Mouse (Mus musculus): Measurements from ENCODE around the gene Mtx2. TPM values are rescaled to one million over a fixed set of nuclear protein-coding genes. Genes with fewer than 3 reads are reported as not detected.
A peak's percentile ranks its signal among the peaks of the same experiment; 100 is the strongest.

Mtx2 gene
- polyA plus RNA-seq, 1 experiment from 2014 or later: 92.5 TPM

GRCm38 (mm10) chr2:74874043-74874442 lies 48.4 kb downstream of the Mtx2 start:
- Histone ChIP-seq H3K4me2 (no peak overlapping the region), H3K9me3 (no peaks in the 10 kb centered on the region), H3K36me3 (no peaks in the 10 kb centered on the region; the same call in 1 of the 2 replicates), H3K9ac (no peak overlapping the region), H3K4me3 (replicated peaks) (no peak overlapping the region), H3K27ac (no peak overlapping the region), H3K27me3 (replicated peaks) (no peaks in the 10 kb centered on the region), H3K4me1 (no peaks in the 10 kb centered on the region)
- 86% methylated on average over 9 of the region's 9 CpGs for WGBS
- no peak for ATAC-seq (ENCODE audit: insufficient read depth, low FRiP score, low read depth)

- no peak for ATAC-seq (ENCODE audit: insufficient read depth, low FRiP score, low read depth)
- no peak overlapping the region for H3K4me2 ChIP-seq
- H3K9ac ChIP-seq: no peak overlapping the region
- WGBS: 87% methylated on average over 9 of the region's 9 CpGs
- no peaks in the 10 kb centered on the region for H3K9me3 ChIP-seq
- H3K27me3 ChIP-seq (replicated peaks): no peaks in the 10 kb centered on the region
- no peak overlapping the region for H3K4me3 ChIP-seq (replicated peaks)
- no peaks in the 10 kb centered on the region for H3K4me1 ChIP-seq
- no peak overlapping the region for H3K27ac ChIP-seq
- no peaks in the 10 kb centered on the region for H3K36me3 ChIP-seq
Observed at GRCm38 (mm10) chr2:74884357-74884756, 58.8 kb downstream of the Mtx2 start.

GRCm38 (mm10) chr2:74891868-74892267 lies 66.3 kb downstream of the Mtx2 start:
- H3K27me3 ChIP-seq (replicated peaks): no peaks in the 10 kb centered on the region
- H3K9ac ChIP-seq: no peak overlapping the region
- no peak overlapping the region for H3K27ac ChIP-seq
- no peaks in the 10 kb centered on the region for H3K36me3 ChIP-seq
- no peaks in the 10 kb centered on the region for H3K4me1 ChIP-seq
- H3K4me2 ChIP-seq: no peak overlapping the region
- ATAC-seq (ENCODE audit: insufficient read depth, low FRiP score, low read depth): no peak
- H3K4me3 ChIP-seq (replicated peaks): no peak overlapping the region
- 75% methylated on average over 5 of the region's 5 CpGs for WGBS
- no peaks in the 10 kb centered on the region for H3K9me3 ChIP-seq

- Histone ChIP-seq H3K9ac (no peak overlapping the region), H3K27ac (no peak overlapping the region), H3K4me3 (replicated peaks) (no peak overlapping the region), H3K36me3 (no peaks in the 10 kb centered on the region), H3K4me1 (no peaks in the 10 kb centered on the region), H3K9me3 (no peaks in the 10 kb centered on the region), H3K4me2 (no peak overlapping the region), H3K27me3 (replicated peaks) (no peaks in the 10 kb centered on the region)
- ATAC-seq (ENCODE audit: insufficient read depth, low FRiP score, low read depth): no peak
- 88% methylated on average over 7 of the region's 7 CpGs for WGBS
Observed at GRCm38 (mm10) chr2:74892881-74893615, 67.4 kb downstream of the Mtx2 start.

- no peaks in the 10 kb centered on the region for H3K9me3 ChIP-seq
- 47% methylated on average over 2 of the region's 2 CpGs for WGBS
- H3K4me2 ChIP-seq: no peak overlapping the region
- no peak overlapping the region for H3K27ac ChIP-seq
- no peak overlapping the region for H3K4me3 ChIP-seq (replicated peaks)
- no peaks in the 10 kb centered on the region for H3K27me3 ChIP-seq (replicated peaks)
- H3K36me3 ChIP-seq: no peaks in the 10 kb centered on the region
- H3K9ac ChIP-seq: no peak overlapping the region
- no peaks in the 10 kb centered on the region for H3K4me1 ChIP-seq
- no peak for ATAC-seq (ENCODE audit: insufficient read depth, low FRiP score, low read depth)
Observed at GRCm38 (mm10) chr2:74894061-74894460, 68.5 kb downstream of the Mtx2 start.

GRCm38 (mm10) chr2:74899973-74900372 lies 74.4 kb downstream of the Mtx2 start:
- WGBS: 28% methylated on average over 5 of the region's 5 CpGs
- Histone ChIP-seq H3K4me1 (peaks cover 5% of the 10 kb centered on the region; the same call in 1 of the 2 replicates), H3K4me2 (no peak overlapping the region), H3K27ac (0 out of 2 replicates have a peak overlapping the region, but pooled peaks have one; percentile 26), H3K27me3 (replicated peaks) (0 out of 2 replicates have a peak, but pooled peaks cover 3% of the 10 kb centered on the region), H3K9me3 (no peaks in the 10 kb centered on the region), H3K4me3 (replicated peaks) (no peak overlapping the region), H3K36me3 (no peaks in the 10 kb centered on the region), H3K9ac (no peak overlapping the region)
- peak; percentile 22; the same call in 1 of the 2 replicates for ATAC-seq (ENCODE audit: insufficient read depth, low FRiP score, low read depth)

GRCm38 (mm10) chr2:74901764-74902295 lies 76.2 kb downstream of the Mtx2 start:
- Histone ChIP-seq H3K36me3 (no peaks in the 10 kb centered on the region), H3K27me3 (replicated peaks) (0 out of 2 replicates have a peak, but pooled peaks cover 3% of the 10 kb centered on the region), H3K9ac (no peak overlapping the region), H3K4me1 (peaks cover 5% of the 10 kb centered on the region; the same call in 1 of the 2 replicates), H3K27ac (no peak overlapping the region), H3K9me3 (no peaks in the 10 kb centered on the region), H3K4me2 (no peak overlapping the region), H3K4me3 (replicated peaks) (no peak overlapping the region)
- 36% methylated on average over 3 of the region's 3 CpGs for WGBS
- no peak for ATAC-seq (ENCODE audit: insufficient read depth, low FRiP score, low read depth)

GRCm38 (mm10) chr2:74907368-74908291 lies 82.0 kb downstream of the Mtx2 start:
- no peaks in the 10 kb centered on the region for H3K9me3 ChIP-seq
- no peak for ATAC-seq (ENCODE audit: insufficient read depth, low FRiP score, low read depth)
- 58% methylated on average over 19 of the region's 19 CpGs for WGBS
- peak overlapping the region; percentile 23; the same call in 1 of the 2 replicates for H3K4me2 ChIP-seq
- H3K27ac ChIP-seq: 0 out of 2 replicates have a peak overlapping the region, but pooled peaks have one; percentile 4
- H3K27me3 ChIP-seq (replicated peaks): no peaks in the 10 kb centered on the region
- H3K9ac ChIP-seq: no peak overlapping the region
- no peaks in the 10 kb centered on the region for H3K36me3 ChIP-seq
- peaks cover 2% of the 10 kb centered on the region; the same call in 1 of the 2 replicates for H3K4me1 ChIP-seq
- no peak overlapping the region for H3K4me3 ChIP-seq (replicated peaks)

GRCm38 (mm10) chr2:74912031-74912430 lies 86.4 kb downstream of the Mtx2 start:
- peaks cover 2% of the 10 kb centered on the region; the same call in 1 of the 2 replicates for H3K4me1 ChIP-seq
- no peak overlapping the region for H3K4me3 ChIP-seq (replicated peaks)
- no peaks in the 10 kb centered on the region for H3K36me3 ChIP-seq
- WGBS: 32% methylated on average over 7 of the region's 7 CpGs
- no peak overlapping the region for H3K27ac ChIP-seq
- H3K4me2 ChIP-seq: no peak overlapping the region
- no peaks in the 10 kb centered on the region for H3K27me3 ChIP-seq (replicated peaks)
- H3K9me3 ChIP-seq: no peaks in the 10 kb centered on the region
- H3K9ac ChIP-seq: no peak overlapping the region
- no peak for ATAC-seq (ENCODE audit: insufficient read depth, low FRiP score, low read depth)

- no peak for ATAC-seq (ENCODE audit: insufficient read depth, low FRiP score, low read depth)
Observed at GRCm38 (mm10) chr2:74917880-74918537, 92.4 kb downstream of the Mtx2 start.

GRCm38 (mm10) chr2:74925968-74926814 lies 100.6 kb downstream of the Mtx2 start:
- H3K4me3 ChIP-seq (replicated peaks): no peak overlapping the region
- H3K4me2 ChIP-seq: no peak overlapping the region
- H3K9me3 ChIP-seq: no peaks in the 10 kb centered on the region
- no peak overlapping the region for H3K27ac ChIP-seq
- no peak for ATAC-seq (ENCODE audit: insufficient read depth, low FRiP score, low read depth)
- no peaks in the 10 kb centered on the region for H3K27me3 ChIP-seq (replicated peaks)
- no peak overlapping the region for H3K9ac ChIP-seq
- no peaks in the 10 kb centered on the region for H3K36me3 ChIP-seq
- WGBS: 73% methylated on average over 22 of the region's 22 CpGs
- no peaks in the 10 kb centered on the region for H3K4me1 ChIP-seq

More at GRCm38 (mm10) chr2:74917880-74918537, 92.4 kb downstream of the Mtx2 start:
- H3K27me3 ChIP-seq (replicated peaks): no peaks in the 10 kb centered on the region
- H3K27ac ChIP-seq: no peak overlapping the region
- H3K36me3 ChIP-seq: no peaks in the 10 kb centered on the region
- H3K4me1 ChIP-seq: no peaks in the 10 kb centered on the region
- no peak overlapping the region for H3K9ac ChIP-seq
- no peaks in the 10 kb centered on the region for H3K9me3 ChIP-seq
- no peak overlapping the region for H3K4me2 ChIP-seq
- H3K4me3 ChIP-seq (replicated peaks): no peak overlapping the region
- 45% methylated on average over 9 of the region's 9 CpGs for WGBS

Data from stomach, embryonic 15.5 days (tissue).